Mouse (Mus musculus) stomach, postnatal 0 days (tissue): ENCODE data around the gene Zbtb20.

ENCODE experiments used
- CTCF ChIP-seq: IDR thresholded peaks from 2 replicates; pipeline ENCODE4 v1.5.1; 2016; ENCODE audit warnings: antibody characterized with exemption, low read depth, mild to moderate bottlenecking, moderate library complexity
- EP300 ChIP-seq: optimal IDR thresholded peaks from 2 replicates; pipeline ENCODE3; 2016; ENCODE audit warnings: antibody characterized with exemption

GRCm38 (mm10) chr16:43503010-43503635, 627.4 kb downstream of the Zbtb20 start:
- no peak for TF ChIP-seq EP300
- no peak for TF ChIP-seq CTCF
